Mouse (Mus musculus) brain, embryonic 14.5 days (tissue): Measurements from ENCODE around the gene Plcd3.

Experiments
- CTCF ChIP-seq: fragments of 200-500 bp; IDR thresholded peaks from 2 replicates; pipeline ENCODE4 v1.5.1; 2012; ENCODE audit warnings: inconsistent platforms, mild to moderate bottlenecking, moderate library complexity, borderline replicate concordance; ENCODE audit not compliant: insufficient read depth, insufficient read length; ENCODE audit errors: extremely low read depth
- POLR2A ChIP-seq: fragments of 200-500 bp; IDR thresholded peaks from 2 replicates; pipeline ENCODE4 v1.6.1; 2012; ENCODE audit warnings: mild to moderate bottlenecking, inconsistent platforms, borderline replicate concordance; ENCODE audit not compliant: poor library complexity, insufficient read depth, insufficient read length, severe bottlenecking; ENCODE audit errors: extremely low read depth

DNA sequence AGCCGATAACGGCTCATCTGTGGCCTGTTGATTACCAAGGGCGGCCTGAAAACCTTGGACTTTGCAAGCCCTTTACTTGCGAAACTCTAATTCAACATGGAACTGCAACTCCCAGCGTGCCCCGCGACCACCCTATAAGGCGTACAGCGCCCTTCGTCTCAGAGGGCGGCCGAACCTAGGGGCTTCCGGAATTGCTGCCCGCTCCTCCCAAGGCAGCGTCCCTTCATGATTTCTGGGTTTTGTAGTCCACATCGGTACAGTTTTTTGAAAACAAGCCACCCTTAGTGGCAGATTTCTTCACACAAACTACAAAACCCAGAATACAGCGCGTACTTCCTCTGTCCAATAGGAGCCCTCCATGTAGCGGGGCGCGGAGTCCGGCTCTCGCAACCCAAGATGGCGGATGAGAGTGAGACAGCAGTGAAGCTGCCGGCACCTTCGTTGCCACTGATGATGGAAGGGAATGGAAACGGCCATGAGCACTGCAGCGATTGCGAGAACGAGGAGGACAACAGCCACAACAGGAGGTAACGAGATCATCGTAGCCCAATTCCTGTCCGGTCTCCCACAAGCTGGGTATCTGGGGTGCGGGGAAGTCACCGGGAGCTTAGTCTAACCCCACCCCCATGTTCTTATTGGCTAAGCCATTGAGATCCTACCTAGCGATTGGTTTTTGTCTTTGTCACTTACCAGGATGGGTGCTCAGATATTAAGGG, 73.1 kb downstream of the Plcd3 start, which contains the start of the genes Nmt1 and Dcakd:
- TF ChIP-seq POLR2A (peak; percentile 48; the same call in 1 of the 2 replicates), CTCF (no peak)
